Mouse (Mus musculus) liver, postnatal 0 days (tissue): ENCODE data around the gene Ednrb.

Experiments used
- CTCF ChIP-seq: sonication (generic); IDR thresholded peaks from 2 replicates; pipeline ENCODE4 v1.5.1; 2016; ENCODE audit warnings: antibody characterized with exemption, low read depth
- EP300 ChIP-seq: IDR thresholded peaks from 2 replicates; pipeline ENCODE4 v1.6.1; 2016; ENCODE audit warnings: antibody characterized with exemption, low read depth, mild to moderate bottlenecking

DNA sequence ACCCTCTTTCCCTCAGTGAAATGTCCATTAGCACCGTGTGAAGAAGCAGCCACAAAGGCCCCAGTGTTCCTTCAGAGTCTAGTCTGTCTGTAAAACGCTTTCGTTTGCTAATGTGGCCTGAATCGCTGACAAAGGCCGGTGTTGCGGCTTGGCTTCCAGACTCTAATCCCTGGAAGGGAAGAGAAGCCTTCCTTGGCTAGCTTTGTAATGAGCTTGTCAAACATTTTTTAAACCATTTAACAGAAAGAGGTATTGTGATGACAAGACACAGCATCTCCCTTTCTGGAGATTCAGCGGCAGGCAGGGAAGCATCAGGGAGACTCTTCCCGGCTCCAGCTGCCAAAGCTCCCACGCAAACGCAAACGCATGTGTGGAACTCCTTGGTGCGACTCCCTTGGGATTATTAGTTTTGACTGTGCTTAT is 66.2 kb downstream of the Ednrb start:
- TF ChIP-seq EP300 (no peak), CTCF (no peak)
